Mouse (Mus musculus) hindbrain, embryonic 16.5 days (tissue): Measurements from ENCODE around the gene Nms. TPM values are rescaled to one million over a fixed set of nuclear protein-coding genes. Genes with fewer than 3 reads are reported as not detected.
A peak's percentile ranks its signal among the peaks of the same experiment; 100 is the strongest.

ENCODE experiments used
- ATAC-seq: fragments of 200-750 bp; cut with Nextera tagmentation; 2 replicates; pipeline ENCODE4 v1.8.0; 2017; ENCODE audit warnings: moderate TSS enrichment, moderate library complexity
- H3K27ac ChIP-seq: fragments of 300-500 bp; sonication (generic); 2 replicates; pipeline ENCODE4 v1.5.1; 2014; ENCODE audit warnings: low read depth, mild to moderate bottlenecking, control low read depth, low read length, moderate library complexity
- H3K27me3 ChIP-seq: fragments of 300-500 bp; sonication (generic); replicated peaks from 2 replicates; pipeline ENCODE4 v1.6.1; 2014; ENCODE audit warnings: low read length; ENCODE audit not compliant: control insufficient read depth, insufficient read depth
- H3K36me3 ChIP-seq: fragments of 300-500 bp; sonication (generic); 2 replicates; pipeline ENCODE4 v1.6.1; 2014; ENCODE audit warnings: mild to moderate bottlenecking, low read length, moderate library complexity, mixed read lengths; ENCODE audit not compliant: control insufficient read depth, insufficient read depth
- H3K4me1 ChIP-seq: fragments of 300-500 bp; sonication (generic); 2 replicates; pipeline ENCODE4 v1.6.1; 2014; ENCODE audit warnings: low read depth, low read length; ENCODE audit not compliant: control insufficient read depth, insufficient read depth
- H3K4me2 ChIP-seq: fragments of 300-500 bp; sonication (generic); 2 replicates; pipeline ENCODE4 v1.6.1; 2014; ENCODE audit warnings: mild to moderate bottlenecking, low read length, control low read depth, moderate library complexity
- H3K4me3 ChIP-seq: fragments of 300-500 bp; sonication (generic); 2 replicates; pipeline ENCODE4 v1.5.1; 2014; ENCODE audit warnings: mild to moderate bottlenecking, low read length, control low read depth, moderate library complexity
- H3K9ac ChIP-seq: fragments of 300-500 bp; sonication (generic); 2 replicates; pipeline ENCODE4 v1.6.1; 2014; ENCODE audit warnings: low read depth, mild to moderate bottlenecking, control low read depth, low read length, moderate library complexity
- H3K9me3 ChIP-seq: fragments of 300-500 bp; sonication (generic); 2 replicates; pipeline ENCODE4 v1.6.1; 2014; ENCODE audit warnings: mild to moderate bottlenecking, low read length, moderate library complexity; ENCODE audit not compliant: control insufficient read depth
- WGBS: fragments of 180-500 bp; shearing (Covaris S2); extraction: QIAGEN DNeasy Blood & Tissue Kit; methylation state at CpG from one replicate; pipeline ENCODE4 v1.1.7; 2014; 5-methylcytosine and 5-hydroxymethylcytosine counted together
- polyA plus RNA-seq: library from polyadenylated mRNA; unstranded; fragments of >200 nt; fragmentation: Nextera tagmentation; extraction: Ambion mirVana; gene quantifications from 2 replicates; pipeline ENCODE4 v1.2.1, GENCODE M21; 2015

Gene Nms
- polyA plus RNA-seq, 1 experiment from 2014 or later: 2.0 TPM

DNA sequence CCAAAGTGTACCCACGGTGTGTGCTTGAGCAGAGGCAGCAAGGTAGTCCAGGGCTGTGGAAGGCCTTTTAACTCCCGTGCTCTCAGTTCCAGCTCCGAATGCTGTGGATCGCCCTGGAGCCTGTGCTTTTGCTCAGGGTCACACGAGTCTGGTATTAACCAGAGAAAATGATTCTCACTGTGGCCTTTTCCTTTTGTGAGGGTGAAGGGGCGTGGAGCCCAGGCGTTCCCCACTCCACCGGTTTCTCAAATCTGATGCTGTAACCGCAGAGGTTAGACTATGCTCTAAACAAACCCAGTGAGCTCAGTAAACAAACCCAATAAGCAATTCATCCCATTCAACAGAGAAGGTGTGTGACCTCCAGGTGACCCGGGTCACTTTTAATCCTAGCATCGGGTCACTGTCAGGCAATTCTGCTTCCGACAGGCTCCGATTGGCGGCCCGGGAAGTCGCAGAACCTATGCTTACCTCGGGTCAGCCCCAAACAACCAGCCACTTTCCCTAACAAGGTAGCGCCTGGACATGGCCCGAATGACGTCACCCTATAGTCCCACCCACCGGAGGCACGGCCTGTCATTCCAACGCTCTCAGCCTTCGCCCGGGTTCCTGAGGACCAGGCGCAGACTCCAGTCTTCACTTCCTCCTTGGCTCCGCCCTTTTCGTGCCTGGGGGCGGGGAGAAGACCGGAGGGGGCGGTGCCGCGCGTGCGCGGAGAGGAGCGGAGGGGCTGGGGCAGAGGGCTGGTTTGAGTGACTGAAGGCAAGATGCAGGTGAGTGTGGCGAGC lies 48.3 kb downstream of the Nms start:
- H3K4me1 ChIP-seq: peaks cover 11% of the 10 kb centered on the region
- H3K27ac ChIP-seq: peak overlapping the region; percentile 82
- no peaks in the 10 kb centered on the region for H3K9me3 ChIP-seq
- H3K36me3 ChIP-seq: no peaks in the 10 kb centered on the region; the same call in 1 of the 2 replicates
- peak overlapping the region; percentile 83 for H3K4me3 ChIP-seq
- ATAC-seq: peak; percentile 99
- WGBS: 5% methylated on average over 38 of the region's 38 CpGs
- peak overlapping the region; percentile 87 for H3K4me2 ChIP-seq
- H3K9ac ChIP-seq: peak overlapping the region; percentile 91
- H3K27me3 ChIP-seq: no peaks in the 10 kb centered on the region

- Histone ChIP-seq H3K9ac (peak overlapping the region; percentile 91), H3K36me3 (no peaks in the 10 kb centered on the region; the same call in 1 of the 2 replicates), H3K27ac (peak overlapping the region; percentile 82), H3K4me3 (peak overlapping the region; percentile 83), H3K4me1 (peaks cover 11% of the 10 kb centered on the region), H3K27me3 (no peaks in the 10 kb centered on the region), H3K9me3 (no peaks in the 10 kb centered on the region), H3K4me2 (peak overlapping the region; percentile 87)
- under 1% methylated on average over 25 of the region's 25 CpGs for WGBS
- peak; percentile 88 for ATAC-seq
These were observed 48.9 kb downstream of the Nms start for GRCm38 (mm10) chr1:38987865-38988211.

- Histone ChIP-seq H3K4me3 (peak overlapping the region; percentile 83), H3K9me3 (no peaks in the 10 kb centered on the region), H3K27me3 (no peaks in the 10 kb centered on the region), H3K36me3 (no peaks in the 10 kb centered on the region; the same call in 1 of the 2 replicates), H3K4me1 (peaks cover 11% of the 10 kb centered on the region), H3K9ac (peak overlapping the region; percentile 91), H3K4me2 (peak overlapping the region; percentile 87), H3K27ac (peak overlapping the region; percentile 82)
- 36% methylated on average over 7 of the region's 7 CpGs for WGBS
- ATAC-seq: no peak
These were observed 49.4 kb downstream of the Nms start for GRCm38 (mm10) chr1:38988357-38988756.

GRCm38 (mm10) chr1:38992365-38992764 lies 53.4 kb downstream of the Nms start:
- Histone ChIP-seq H3K9me3 (no peaks in the 10 kb centered on the region), H3K27me3 (no peaks in the 10 kb centered on the region), H3K36me3 (peaks cover 21% of the 10 kb centered on the region), H3K27ac (no peak overlapping the region), H3K4me1 (peaks cover 8% of the 10 kb centered on the region), H3K4me3 (no peak overlapping the region), H3K9ac (no peak overlapping the region), H3K4me2 (no peak overlapping the region)
- ATAC-seq: no peak
- WGBS: 65% methylated on average over 3 of the region's 3 CpGs

Other genes with a start within 250 kb of the Nms start
- 18.4 and 23.0 TPM in 2 replicates for gene Lonrf2, start 102.4 kb upstream of the Nms start, polyA plus RNA-seq
- 50.4 and 55.6 TPM in 2 replicates for gene Chst10, start 41.0 kb upstream of the Nms start, polyA plus RNA-seq
- 144 and 165 TPM in 2 replicates for gene Pdcl3, start 46.5 kb downstream of the Nms start, polyA plus RNA-seq